Mouse (Mus musculus) lung, adult 10 weeks (tissue): ENCODE measurements around the gene Gm49337. TPM values are rescaled to one million over a fixed set of nuclear protein-coding genes. Genes with fewer than 3 reads are reported as not detected.

ENCODE experiments used
- polyA plus RNA-seq: library from polyadenylated mRNA; stranded (reverse); fragments of 350-450 nt; fragmentation: Illumina TruSeq; extraction: RNeasy Lipid Tissue Mini Kit (QIAGEN cat#74804); gene quantifications from one replicate; pipeline ENCODE4 v1.2.3, GENCODE M21; 2014; ENCODE audit warnings: low read depth, low replicate concordance; ENCODE audit not compliant: insufficient read depth

Gm49337 gene
- polyA plus RNA-seq, result not detected

DNA sequence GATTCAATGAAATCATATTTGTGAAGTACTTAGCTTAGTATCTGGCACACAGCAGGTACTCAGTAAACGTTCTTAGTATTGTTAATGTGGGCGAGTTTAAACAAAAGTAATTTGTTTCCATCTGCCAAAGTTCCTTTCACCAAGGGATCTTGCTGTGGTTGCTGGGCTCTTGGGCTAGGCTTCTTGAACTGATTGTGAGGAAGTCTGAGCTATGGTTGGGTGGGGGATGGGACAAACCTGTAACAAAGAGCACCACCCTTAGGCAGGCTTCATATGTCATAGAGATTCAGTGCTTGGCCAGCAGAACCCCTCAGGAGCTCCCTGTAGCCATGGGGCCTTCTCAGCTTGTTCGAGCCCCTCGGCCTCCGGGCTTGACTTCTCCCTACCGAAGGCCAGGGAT, at the start of gene Gm49337, which contains the start of gene 1700042G07Rik:
TSS of gene Gm49337 (plus strand) at position 313 of the 400 bp plus-strand sequence.
TSS of gene 1700042G07Rik (plus strand) at position 301 of the 400 bp plus-strand sequence.

DNA sequence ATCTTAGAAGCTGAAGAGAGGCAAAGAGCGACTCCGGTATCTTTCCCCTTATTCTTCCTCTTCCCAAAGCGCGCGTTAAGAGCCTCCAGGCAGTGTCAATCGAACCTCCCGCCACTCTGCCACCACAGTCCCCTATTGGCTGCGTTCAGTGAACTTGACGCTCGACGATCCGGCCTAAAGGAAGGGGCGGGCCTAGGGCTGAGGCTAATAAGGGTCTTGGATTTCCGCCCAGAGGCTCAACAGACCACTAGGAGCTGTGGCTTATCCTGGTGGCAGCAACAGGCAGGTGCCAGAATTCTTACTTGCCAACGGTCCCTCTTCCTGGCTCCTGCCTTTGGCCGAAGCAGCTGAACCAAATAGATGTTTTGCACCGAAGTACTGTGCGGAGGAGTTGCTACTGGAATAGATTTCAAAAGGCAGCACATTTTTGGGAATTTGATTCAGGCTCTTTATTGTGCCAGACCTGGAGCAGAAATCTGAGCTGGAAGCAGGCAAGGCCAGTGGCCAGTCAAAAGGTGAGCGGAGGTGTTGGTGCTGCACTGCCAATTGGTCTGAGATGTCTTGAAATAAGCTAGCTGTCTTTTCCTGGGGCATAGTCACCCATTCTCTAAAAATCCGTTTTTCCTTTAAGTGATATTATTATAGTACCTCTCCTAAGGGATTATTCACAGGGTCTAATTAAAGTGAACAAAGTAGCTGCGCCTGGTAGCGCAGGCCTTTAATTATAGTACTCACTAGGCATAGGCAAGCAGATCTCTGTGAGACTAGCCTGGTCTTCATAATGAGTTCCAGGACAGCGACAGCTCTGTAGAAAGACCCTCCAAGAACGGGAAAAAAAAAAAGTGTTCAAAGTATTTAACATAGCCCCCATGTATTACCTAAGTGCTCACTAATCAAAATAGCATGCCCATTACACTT, 49.3 kb upstream of the Gm49337 start, which contains the start of the genes Rad54l and Pomgnt1:
TSS of gene Rad54l (minus strand) at position 89 of the 918 bp plus-strand sequence.
TSS of gene Pomgnt1 (plus strand) at position 239 of the 918 bp plus-strand sequence.

DNA sequence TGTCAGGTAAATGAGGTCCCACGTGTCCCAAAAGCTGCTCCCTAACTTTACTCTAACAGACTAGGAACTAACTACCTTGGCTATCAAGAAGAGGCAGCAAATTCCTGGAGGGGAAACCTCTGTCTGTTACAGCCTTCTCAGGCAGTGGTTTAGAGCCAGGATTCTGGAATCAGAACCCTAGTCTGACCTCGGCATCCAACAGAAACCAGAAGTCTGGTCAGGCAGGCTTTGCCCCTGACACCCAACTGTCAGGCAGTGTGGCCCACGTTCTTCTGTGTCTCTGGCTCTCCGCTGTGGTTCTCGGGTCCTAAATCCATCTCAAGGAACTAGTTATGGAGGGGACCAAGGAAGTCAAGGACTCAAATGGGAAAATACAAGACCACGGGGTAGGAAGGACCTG, 21.9 kb upstream of the Gm49337 start, which contains the start of gene Lurap1:
TSS of gene Lurap1 (minus strand) at position 101 of the 400 bp plus-strand sequence.

DNA sequence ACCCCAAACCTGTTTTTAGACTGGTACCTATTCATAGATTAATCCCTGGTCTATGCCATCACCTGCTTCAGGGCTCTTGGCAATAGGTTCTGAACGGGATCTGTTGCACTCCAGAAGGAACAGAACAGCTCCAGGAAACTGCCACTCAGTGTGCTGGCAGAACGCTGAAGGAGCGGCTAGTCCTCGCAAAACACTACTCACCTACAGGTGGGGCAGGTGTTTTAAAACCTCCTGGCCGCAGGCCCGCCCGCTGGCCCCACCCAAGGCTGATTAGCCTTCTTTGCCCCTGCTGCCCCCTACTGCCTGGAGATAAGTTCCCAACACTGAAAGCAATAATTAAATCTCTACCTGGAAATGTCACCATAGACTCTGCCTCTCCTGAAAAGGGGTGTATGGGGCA, 5.8 kb upstream of the Gm49337 start, which contains the start of gene Tspan1:
TSS of gene Tspan1 (minus strand) at position 198 of the 400 bp plus-strand sequence.

DNA sequence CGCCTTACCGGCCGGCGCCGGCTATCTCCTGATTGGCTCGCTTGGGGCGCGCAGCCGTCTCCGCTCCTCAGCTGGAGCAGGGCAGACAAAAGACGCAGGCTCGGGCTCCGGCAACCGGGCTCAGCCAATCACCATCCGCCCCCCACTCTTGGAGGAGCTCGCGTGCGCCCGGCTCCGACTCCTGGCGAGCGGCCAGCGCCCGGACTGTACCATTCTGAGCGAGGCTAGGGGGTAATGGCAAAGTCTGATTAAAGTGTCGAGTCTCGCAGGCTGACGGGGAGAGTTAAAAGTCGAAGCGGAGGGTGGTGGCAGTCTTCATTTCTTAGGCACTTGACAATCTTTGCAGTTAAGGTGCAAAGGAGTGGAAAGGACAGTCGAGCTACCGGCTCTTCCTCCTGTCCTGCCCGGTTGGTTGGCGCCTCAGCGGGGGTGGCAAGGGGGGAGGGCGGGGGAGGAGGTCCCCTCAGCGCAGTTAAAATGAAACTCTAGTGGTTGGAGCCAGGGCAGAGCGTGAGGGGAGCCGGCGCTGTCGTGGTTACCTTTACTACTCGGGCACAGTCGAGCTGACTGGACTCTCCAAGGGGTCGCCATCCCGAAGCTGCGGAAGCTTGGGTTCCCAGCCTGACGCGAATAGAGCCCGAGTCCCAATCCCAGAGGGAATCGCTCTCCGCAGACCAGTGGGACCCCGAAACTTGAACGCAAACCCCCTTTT, 48.1 kb downstream of the Gm49337 start, which contains the start of gene Pik3r3:
TSS of gene Pik3r3 (plus strand) at position 479 of the 712 bp plus-strand sequence.

Other genes with a start within 250 kb of the Gm49337 start
- not detected for gene Dmbx1, start 233.5 kb upstream of the Gm49337 start, polyA plus RNA-seq
- 8.7 TPM for gene Faah, start 155.5 kb upstream of the Gm49337 start, polyA plus RNA-seq
- 12.6 TPM for gene Nsun4, start 119.5 kb upstream of the Gm49337 start, polyA plus RNA-seq
- 870 TPM for gene Uqcrh, start 98.3 kb upstream of the Gm49337 start, polyA plus RNA-seq
- 15.0 TPM for gene Lrrc41, start 98.1 kb upstream of the Gm49337 start, polyA plus RNA-seq
- gene Rad54l, start 49.7 kb upstream of the Gm49337 start, polyA plus RNA-seq, result 0.28 TPM
- 35.4 TPM for gene Pomgnt1, start 49.5 kb upstream of the Gm49337 start, polyA plus RNA-seq
- 2.2 TPM for gene Lurap1, start 22.0 kb upstream of the Gm49337 start, polyA plus RNA-seq
- 84.5 TPM for gene Tspan1, start 5.8 kb upstream of the Gm49337 start, polyA plus RNA-seq
- not detected for gene 1700042G07Rik, start within 50 bp of the Gm49337 start, polyA plus RNA-seq
- gene Pik3r3, start 48.2 kb downstream of the Gm49337 start, polyA plus RNA-seq, result 4.5 TPM